Mouse (Mus musculus) kidney, embryonic 15.5 days (tissue): ENCODE results near the gene Ick. TPM values are rescaled to one million over a fixed set of nuclear protein-coding genes. Genes with fewer than 3 reads are reported as not detected.
"Not testable (repeated sequence)": the region's sequence is repeated elsewhere in the genome, so short reads cannot be mapped to it uniquely, and the experiment has no call there.

Experiments
- ATAC-seq: fragments of 200-750 bp; cut with Nextera tagmentation; replicated peaks from 2 replicates; pipeline ENCODE4 v1.8.0; 2017; ENCODE audit warnings: moderate TSS enrichment; ENCODE audit not compliant: low FRiP score
- H3K27ac ChIP-seq: fragments of 300-500 bp; sonication (generic); 2 replicates; pipeline ENCODE4 v1.5.1; 2015; ENCODE audit warnings: mild to moderate bottlenecking, inconsistent platforms
- H3K27me3 ChIP-seq: fragments of 300-500 bp; sonication (generic); 2 replicates; pipeline ENCODE4 v1.6.1; 2015; ENCODE audit warnings: inconsistent platforms
- H3K36me3 ChIP-seq: fragments of 300-500 bp; sonication (generic); 2 replicates; pipeline ENCODE4 v1.6.1; 2015; ENCODE audit warnings: inconsistent platforms
- H3K4me1 ChIP-seq: fragments of 300-500 bp; sonication (generic); 2 replicates; pipeline ENCODE4 v1.6.1; 2015; ENCODE audit warnings: inconsistent platforms
- H3K4me2 ChIP-seq: fragments of 300-500 bp; sonication (generic); 2 replicates; pipeline ENCODE4 v1.6.1; 2015; ENCODE audit warnings: moderate library complexity, mild to moderate bottlenecking, inconsistent platforms
- H3K4me3 ChIP-seq: fragments of 300-500 bp; sonication (generic); replicated peaks from 2 replicates; pipeline ENCODE4 v1.5.1; 2015; ENCODE audit warnings: mild to moderate bottlenecking, inconsistent platforms
- H3K9ac ChIP-seq: fragments of 300-500 bp; sonication (generic); 2 replicates; pipeline ENCODE4 v1.6.1; 2015; ENCODE audit warnings: mild to moderate bottlenecking, inconsistent platforms
- H3K9me3 ChIP-seq: fragments of 300-500 bp; sonication (generic); replicated peaks from 2 replicates; pipeline ENCODE4 v1.6.1; 2016; ENCODE audit warnings: inconsistent platforms
- WGBS: fragments of 180-500 bp; shearing (Covaris S2); methylation state at CpG from one replicate; pipeline ENCODE4 v1.1.7; 2015; ENCODE audit warnings: mixed read lengths; 5-methylcytosine and 5-hydroxymethylcytosine counted together
- polyA plus RNA-seq: library from polyadenylated mRNA; unstranded; fragments of >200 nt; fragmentation: Nextera tagmentation; extraction: Ambion mirVana; gene quantifications from 2 replicates; pipeline ENCODE4 v1.2.1, GENCODE M21; 2015

Ick gene
- polyA plus RNA-seq, 1 experiment from 2014 or later: 24.2 TPM

GRCm38 (mm10) chr9:78178197-78178596 lies 69.2 kb downstream of the Ick start:
- no peak for ATAC-seq
- no peaks in the 10 kb centered on the region for H3K36me3 ChIP-seq
- peaks cover 6% of the 10 kb centered on the region for H3K4me1 ChIP-seq
- H3K4me2 ChIP-seq: no peak overlapping the region
- no peaks in the 10 kb centered on the region for H3K9me3 ChIP-seq
- H3K9ac ChIP-seq: no peak overlapping the region
- H3K4me3 ChIP-seq: no peak overlapping the region
- 76% methylated on average over 5 of the region's 5 CpGs for WGBS
- no peak overlapping the region for H3K27ac ChIP-seq
- no peaks in the 10 kb centered on the region for H3K27me3 ChIP-seq

GRCm38 (mm10) chr9:78179071-78179470 lies 70.1 kb downstream of the Ick start:
- Histone ChIP-seq H3K9ac (no peak overlapping the region), H3K4me1 (peaks cover 6% of the 10 kb centered on the region), H3K4me3 (no peak overlapping the region), H3K4me2 (no peak overlapping the region), H3K9me3 (no peaks in the 10 kb centered on the region), H3K36me3 (no peaks in the 10 kb centered on the region), H3K27me3 (no peaks in the 10 kb centered on the region), H3K27ac (no peak overlapping the region)
- WGBS: 84% methylated on average over 2 of the region's 2 CpGs
- ATAC-seq: no peak

GRCm38 (mm10) chr9:78182474-78182873 lies 73.5 kb downstream of the Ick start, which contains the start of gene Gsta4:
Gsta4 (plus strand) TSS chr9:78182774.
- not testable (repeated sequence) for H3K4me3 ChIP-seq, ATAC-seq, H3K27me3 ChIP-seq, H3K4me1 ChIP-seq, H3K9me3 ChIP-seq, H3K9ac ChIP-seq, H3K27ac ChIP-seq, H3K4me2 ChIP-seq, H3K36me3 ChIP-seq
- WGBS: 96% methylated on average over 4 of the region's 7 CpGs

GRCm38 (mm10) chr9:78185686-78186085 lies 76.7 kb downstream of the Ick start:
- no peaks in the 10 kb centered on the region for H3K36me3 ChIP-seq
- no peak overlapping the region for H3K4me2 ChIP-seq
- no peak overlapping the region for H3K9ac ChIP-seq
- no peak for ATAC-seq
- 76% methylated on average over 9 of the region's 9 CpGs for WGBS
- H3K4me3 ChIP-seq: no peak overlapping the region
- H3K4me1 ChIP-seq: peaks cover 7% of the 10 kb centered on the region
- no peaks in the 10 kb centered on the region for H3K9me3 ChIP-seq
- no peak overlapping the region for H3K27ac ChIP-seq
- 0 out of 2 replicates have a peak, but pooled peaks cover 7% of the 10 kb centered on the region for H3K27me3 ChIP-seq

- H3K27ac ChIP-seq: no peak overlapping the region
- no peak overlapping the region for H3K9ac ChIP-seq
- ATAC-seq: no peak
- no peak overlapping the region for H3K4me2 ChIP-seq
- 0 out of 2 replicates have a peak, but pooled peaks cover 7% of the 10 kb centered on the region for H3K27me3 ChIP-seq
- no peaks in the 10 kb centered on the region for H3K36me3 ChIP-seq
- 72% methylated on average over 8 of the region's 8 CpGs for WGBS
- peaks cover 22% of the 10 kb centered on the region for H3K4me1 ChIP-seq
- no peaks in the 10 kb centered on the region for H3K9me3 ChIP-seq
- no peak overlapping the region for H3K4me3 ChIP-seq
Observed at GRCm38 (mm10) chr9:78188910-78189309, 79.9 kb downstream of the Ick start.

- Histone ChIP-seq H3K4me1 (peaks cover 28% of the 10 kb centered on the region), H3K27ac (no peak overlapping the region), H3K27me3 (0 out of 2 replicates have a peak, but pooled peaks cover 7% of the 10 kb centered on the region), H3K4me3 (peak overlapping the region; percentile 49), H3K9ac (no peak overlapping the region), H3K9me3 (no peaks in the 10 kb centered on the region), H3K36me3 (no peaks in the 10 kb centered on the region), H3K4me2 (peak overlapping the region; percentile 65)
- ATAC-seq: 0 out of 2 replicates have a peak, but pooled peaks have one; percentile 29
- WGBS: 2% methylated on average over 19 of the region's 19 CpGs
Observed at GRCm38 (mm10) chr9:78190651-78191634, 82.0 kb downstream of the Ick start.

GRCm38 (mm10) chr9:78191736-78192135 lies 82.7 kb downstream of the Ick start:
- H3K36me3 ChIP-seq: no peaks in the 10 kb centered on the region
- no peaks in the 10 kb centered on the region for H3K9me3 ChIP-seq
- H3K27ac ChIP-seq: peak overlapping the region; percentile 68
- H3K4me3 ChIP-seq: peak overlapping the region; percentile 49
- H3K4me1 ChIP-seq: peaks cover 28% of the 10 kb centered on the region
- 0 out of 2 replicates have a peak, but pooled peaks cover 7% of the 10 kb centered on the region for H3K27me3 ChIP-seq
- peak overlapping the region; percentile 21; the same call in 1 of the 2 replicates for H3K9ac ChIP-seq
- H3K4me2 ChIP-seq: peak overlapping the region; percentile 65
- peak; percentile 68 for ATAC-seq
- under 1% methylated on average over 18 of the region's 18 CpGs for WGBS

- Histone ChIP-seq H3K4me3 (no peak overlapping the region), H3K36me3 (peaks cover 12% of the 10 kb centered on the region), H3K4me2 (peak overlapping the region; percentile 65), H3K27ac (no peak overlapping the region), H3K9me3 (no peaks in the 10 kb centered on the region), H3K9ac (no peak overlapping the region), H3K27me3 (0 out of 2 replicates have a peak, but pooled peaks cover 5% of the 10 kb centered on the region), H3K4me1 (peaks cover 28% of the 10 kb centered on the region)
- ATAC-seq: peak; percentile 27; the same call in 1 of the 2 replicates
- WGBS: 47% methylated on average over 9 of the region's 9 CpGs
Observed at GRCm38 (mm10) chr9:78193902-78194597, 85.1 kb downstream of the Ick start.

- H3K4me3 ChIP-seq: no peak overlapping the region
- ATAC-seq: no peak
- H3K27me3 ChIP-seq: no peaks in the 10 kb centered on the region
- peaks cover 28% of the 10 kb centered on the region for H3K4me1 ChIP-seq
- no peak overlapping the region for H3K27ac ChIP-seq
- H3K4me2 ChIP-seq: no peak overlapping the region
- WGBS: 85% methylated on average over 11 of the region's 11 CpGs
- peaks cover 17% of the 10 kb centered on the region for H3K36me3 ChIP-seq
- no peaks in the 10 kb centered on the region for H3K9me3 ChIP-seq
- no peak overlapping the region for H3K9ac ChIP-seq
Observed at GRCm38 (mm10) chr9:78195034-78195433, 86.0 kb downstream of the Ick start.

GRCm38 (mm10) chr9:78197801-78198200 lies 88.8 kb downstream of the Ick start:
- Histone ChIP-seq H3K4me3 (no peak overlapping the region), H3K4me2 (no peak overlapping the region), H3K27ac (no peak overlapping the region), H3K9me3 (no peaks in the 10 kb centered on the region), H3K36me3 (peaks cover 27% of the 10 kb centered on the region), H3K4me1 (peaks cover 13% of the 10 kb centered on the region), H3K9ac (no peak overlapping the region), H3K27me3 (no peaks in the 10 kb centered on the region)
- ATAC-seq: no peak
- 95% methylated on average over 9 of the region's 9 CpGs for WGBS

- ATAC-seq: 0 out of 2 replicates have a peak, but pooled peaks have one; percentile 33
Observed at GRCm38 (mm10) chr9:78204194-78204593, 95.2 kb downstream of the Ick start.

GRCm38 (mm10) chr9:78208956-78209355 lies 100.0 kb downstream of the Ick start:
- H3K9ac ChIP-seq: no peak overlapping the region
- H3K9me3 ChIP-seq: no peaks in the 10 kb centered on the region
- H3K4me1 ChIP-seq: peaks cover 3% of the 10 kb centered on the region; the same call in 1 of the 2 replicates
- H3K27me3 ChIP-seq: no peaks in the 10 kb centered on the region
- WGBS: 63% methylated on average over 4 of the region's 4 CpGs
- H3K4me3 ChIP-seq: no peak overlapping the region
- no peak for ATAC-seq
- no peak overlapping the region for H3K27ac ChIP-seq
- H3K36me3 ChIP-seq: peaks cover 42% of the 10 kb centered on the region
- H3K4me2 ChIP-seq: no peak overlapping the region

More at GRCm38 (mm10) chr9:78204194-78204593, 95.2 kb downstream of the Ick start:
- H3K4me1 ChIP-seq: peaks cover 3% of the 10 kb centered on the region; the same call in 1 of the 2 replicates
- H3K4me2 ChIP-seq: no peak overlapping the region
- no peaks in the 10 kb centered on the region for H3K9me3 ChIP-seq
- no peak overlapping the region for H3K4me3 ChIP-seq
- peak overlapping the region; percentile 41; the same call in 1 of the 2 replicates for H3K27ac ChIP-seq
- WGBS: 79% methylated on average over 6 of the region's 6 CpGs
- no peaks in the 10 kb centered on the region for H3K27me3 ChIP-seq
- no peak overlapping the region for H3K9ac ChIP-seq
- H3K36me3 ChIP-seq: peaks cover 44% of the 10 kb centered on the region
